Mouse (Mus musculus) lung, adult 2 months (tissue): Measurements from ENCODE around the gene Ifna12. TPM values are rescaled to one million over a fixed set of nuclear protein-coding genes. Genes with fewer than 3 reads are reported as not detected.
"Not testable (repeated sequence)": the region's sequence is repeated elsewhere in the genome, so short reads cannot be mapped to it uniquely, and the experiment has no call there.

Source experiments
- DNase-seq: peaks from one replicate; pipeline ENCODE4 v3.0.0; 2022
- H3K4me1 ChIP-seq: fragments of 200-500 bp; 2 replicates; pipeline ENCODE4 v1.6.1; 2011; ENCODE audit warnings: low read length; ENCODE audit not compliant: control insufficient read depth, insufficient read depth
- H3K4me3 ChIP-seq: fragments of 200-500 bp; replicated peaks from 2 replicates; pipeline ENCODE3; 2011; ENCODE audit warnings: low read depth, mild to moderate bottlenecking, control low read depth, low read length; ENCODE audit errors: extremely low read depth
- CTCF ChIP-seq: fragments of 200-500 bp; IDR thresholded peaks from 2 replicates; pipeline ENCODE4 v1.5.1; 2011; ENCODE audit warnings: mild to moderate bottlenecking, low read length, control low read depth; ENCODE audit not compliant: insufficient read depth
- POLR2A ChIP-seq: fragments of 200-500 bp; IDR thresholded peaks from 2 replicates; pipeline ENCODE4 v1.6.1; 2011; ENCODE audit warnings: low read depth, mild to moderate bottlenecking, control low read depth, low read length, borderline replicate concordance; ENCODE audit errors: extremely low read depth
- WGBS: fragments of 180-500 bp; shearing (Covaris S2); methylation state at CpG from one replicate; pipeline ENCODE4 v1.1.7; 2018; 5-methylcytosine and 5-hydroxymethylcytosine counted together
- polyA plus RNA-seq: library from polyadenylated mRNA; depleted of rRNA; stranded (reverse); fragments of >200 nt; gene quantifications from 2 replicates; pipeline ENCODE4 v1.2.3, GENCODE M21; 2012; rRNA removed

Ifna12 gene
- polyA plus RNA-seq: not detected in 2 replicates

DNA sequence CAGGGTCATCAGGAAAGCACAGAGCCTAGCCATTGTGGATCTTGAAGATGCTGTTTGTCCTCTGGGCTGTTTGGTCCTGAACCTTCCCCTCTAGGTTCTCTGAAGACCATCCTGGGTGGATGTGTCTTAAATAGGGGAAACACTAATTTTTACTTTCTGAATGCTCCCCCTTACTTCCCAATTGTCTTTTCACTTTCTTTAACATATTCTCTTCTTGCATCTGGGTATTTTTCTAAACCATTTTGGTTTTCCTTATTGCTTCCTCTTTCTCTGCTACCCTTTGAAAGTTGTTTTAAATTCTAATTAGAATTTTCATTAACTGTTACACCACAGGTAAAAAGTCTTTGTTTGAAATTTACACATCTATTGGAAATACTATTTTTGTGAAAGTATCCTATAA is at the start of gene Ifna12:
Gene Ifna12 (minus strand): TSS at position 101 of the 400 bp plus-strand sequence.
- TF ChIP-seq POLR2A (no peak), CTCF (no peak)
- no peak within 1 kb of the TSS for H3K4me3 ChIP-seq
- H3K4me1 ChIP-seq: no peaks in the 10 kb centered on the region
- DNase-seq: no peak

DNA sequence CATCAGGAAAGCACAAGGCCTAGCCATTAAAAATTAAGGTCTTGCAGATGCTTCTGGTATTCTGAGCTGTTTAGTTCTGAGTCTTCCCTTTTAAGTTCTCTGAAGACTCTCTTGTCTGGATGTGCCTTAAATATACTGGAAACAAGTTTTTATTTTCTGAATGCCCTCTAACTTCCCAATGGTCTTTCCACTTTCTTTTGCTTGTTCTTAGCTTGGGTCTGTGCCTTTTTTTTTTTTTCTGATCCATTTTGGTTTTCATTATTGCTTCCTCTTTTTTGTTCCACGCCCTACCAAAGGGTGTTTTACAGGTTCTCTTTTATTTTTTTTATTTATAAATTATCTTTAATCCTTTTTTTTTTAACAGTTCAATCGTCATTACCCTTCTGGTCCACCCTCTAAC is 41.2 kb upstream of the Ifna12 start, which contains the start of gene Ifna13:
Gene Ifna13 (minus strand): TSS at position 101 of the 400 bp plus-strand sequence.
- TF ChIP-seq CTCF: no peak
- no peak for TF ChIP-seq POLR2A
- WGBS: 31% methylated on average over 2 of the region's 2 CpGs
- no peak within 1 kb of the TSS for H3K4me3 ChIP-seq
- DNase-seq: no peak
- no peaks in the 10 kb centered on the region for H3K4me1 ChIP-seq

DNA sequence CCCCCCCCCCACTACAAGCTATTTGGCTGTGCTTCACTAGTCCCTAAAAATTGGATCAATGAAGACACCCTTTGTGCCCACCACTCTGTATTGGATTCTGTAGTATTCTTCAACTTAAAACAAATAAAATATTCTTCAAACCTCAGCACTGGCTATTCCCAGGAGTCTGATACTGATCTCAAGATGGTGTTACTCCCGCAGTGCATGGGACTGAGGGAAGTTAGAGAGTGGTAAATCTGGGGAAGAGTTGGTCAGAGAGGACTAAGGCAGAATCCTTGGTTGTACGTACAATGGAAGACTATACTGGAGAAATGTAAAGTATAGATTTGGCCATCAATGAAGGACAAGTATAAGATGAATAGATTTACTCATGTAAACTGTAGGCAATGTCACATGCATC is 39.4 kb upstream of the Ifna12 start:
- no peak for DNase-seq
- Histone ChIP-seq H3K4me1 (no peaks in the 10 kb centered on the region), H3K4me3 (no peak overlapping the region)
- WGBS: 21% methylated on average over 2 of the region's 2 CpGs
- TF ChIP-seq CTCF (no peak), POLR2A (no peak)

- peak overlapping the region; percentile 68 for H3K4me3 ChIP-seq
- peak; percentile 71 for TF ChIP-seq CTCF
- no peak for TF ChIP-seq POLR2A
- no peaks in the 10 kb centered on the region for H3K4me1 ChIP-seq
- peak; percentile 96 for DNase-seq
- WGBS: 8% methylated on average over 11 of the region's 11 CpGs
Observed at GRCm38 (mm10) chr4:88641077-88641831, 38.1 kb upstream of the Ifna12 start.

DNA sequence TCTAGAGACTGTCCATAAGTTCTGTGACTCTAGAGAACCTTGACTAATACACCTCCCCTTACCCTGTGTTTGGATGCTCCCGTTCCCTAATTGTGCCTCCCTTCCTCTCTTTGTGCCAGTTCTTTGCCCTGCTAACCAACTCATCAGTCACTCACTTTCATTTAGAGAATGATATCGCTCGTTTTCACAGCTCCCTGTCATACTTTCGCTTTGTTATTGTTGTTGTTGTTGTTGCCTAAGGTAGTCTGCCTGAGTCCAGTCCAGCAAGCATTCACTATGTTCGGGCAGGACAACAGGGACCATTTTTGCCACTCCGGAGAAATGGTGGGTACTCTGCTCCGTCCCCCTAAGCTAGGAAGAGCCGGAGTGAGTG is 37.5 kb upstream of the Ifna12 start:
- TF ChIP-seq POLR2A: no peak
- no peak for TF ChIP-seq CTCF
- DNase-seq: no peak
- H3K4me3 ChIP-seq: peak overlapping the region; percentile 68
- WGBS: 21% methylated on average over 8 of the region's 8 CpGs
- H3K4me1 ChIP-seq: no peaks in the 10 kb centered on the region

GRCm38 (mm10) chr4:88634311-88634710 is 31.1 kb upstream of the Ifna12 start, which contains the start of gene C87499:
Gene C87499 (minus strand): TSS chr4:88634411.
- DNase-seq: no peak
- no peak within 1 kb of the TSS for H3K4me3 ChIP-seq
- 86% methylated on average over 4 of the region's 4 CpGs for WGBS
- H3K4me1 ChIP-seq: no peaks in the 10 kb centered on the region
- TF ChIP-seq CTCF (no peak), POLR2A (no peak)

- TF ChIP-seq POLR2A (no peak), CTCF (no peak)
- DNase-seq: no peak
- Histone ChIP-seq H3K4me3 (no peak within 1 kb of the TSS), H3K4me1 (no peaks in the 10 kb centered on the region)
- 69% methylated on average over 1 of the region's 1 CpGs for WGBS
Observed at GRCm38 (mm10) chr4:88592285-88592684, 10.9 kb downstream of the Ifna12 start, which contains the start of gene Ifna9. Gene Ifna9 (minus strand): TSS chr4:88592385.

- no peak within 1 kb of the TSS for H3K4me3 ChIP-seq
- DNase-seq: no peak
- no peaks in the 10 kb centered on the region for H3K4me1 ChIP-seq
- no peak for TF ChIP-seq POLR2A
- 67% methylated on average over 1 of the region's 1 CpGs for WGBS
Observed at GRCm38 (mm10) chr4:88571698-88572097, 31.5 kb downstream of the Ifna12 start, which contains the start of gene Ifna14. Gene Ifna14 (minus strand): TSS chr4:88571798.

- TF ChIP-seq CTCF: no peak
- TF ChIP-seq POLR2A: no peak
- Histone ChIP-seq H3K4me3 (no peak overlapping the region), H3K4me1 (no peaks in the 10 kb centered on the region)
- WGBS: 97% methylated on average over 1 of the region's 1 CpGs
- DNase-seq: no peak
Observed at GRCm38 (mm10) chr4:88561791-88562190, 41.4 kb downstream of the Ifna12 start.

DNA sequence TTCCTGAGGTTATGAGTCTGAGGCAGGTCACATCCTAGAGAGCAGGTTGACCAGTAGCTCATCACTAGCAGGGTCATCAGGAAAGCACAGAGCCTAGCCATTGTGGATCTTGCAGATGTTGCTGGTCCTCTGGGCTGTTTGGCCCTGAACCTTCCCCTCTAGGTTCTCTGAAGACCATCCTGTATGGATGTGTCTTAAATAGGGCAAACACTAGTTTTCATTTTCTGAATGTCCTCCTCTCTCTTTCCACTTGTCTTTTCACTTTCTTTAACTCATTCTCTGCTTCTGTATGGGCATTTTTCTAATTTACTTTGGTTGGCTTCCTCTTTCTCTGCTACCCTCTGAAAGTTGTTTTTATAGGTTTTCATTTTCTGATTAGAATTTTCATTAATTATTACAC is 45.0 kb downstream of the Ifna12 start, which contains the start of gene Ifna15:
Gene Ifna15 (minus strand): TSS at position 101 of the 400 bp plus-strand sequence.
- not testable (repeated sequence) for DNase-seq, H3K4me3 ChIP-seq

More for the DNA sequence above, 45.0 kb downstream of the Ifna12 start, which contains the start of gene Ifna15:
- H3K4me1 ChIP-seq: not testable (repeated sequence)

Other genes with a start within 250 kb of the Ifna12 start
- 2.6 and 3.6 TPM in 2 replicates for gene Hacd4, start 164.4 kb downstream of the Ifna12 start, polyA plus RNA-seq
- not detected in 2 replicates for gene Ifnb1, start 80.6 kb downstream of the Ifna12 start, polyA plus RNA-seq
- gene Ifna15, start 45.1 kb downstream of the Ifna12 start, polyA plus RNA-seq: not detected in 2 replicates
- not detected in 2 replicates for gene Ifna14, start 31.6 kb downstream of the Ifna12 start, polyA plus RNA-seq
- not detected in 2 replicates for gene Ifna9, start 11.0 kb downstream of the Ifna12 start, polyA plus RNA-seq
- not detected in 2 replicates for gene C87499, start 31.0 kb upstream of the Ifna12 start, polyA plus RNA-seq
- not detected in 2 replicates for gene Ifna13, start 41.1 kb upstream of the Ifna12 start, polyA plus RNA-seq
- gene Ifna16, start 73.5 kb upstream of the Ifna12 start, polyA plus RNA-seq: not detected in 2 replicates
- not detected in 2 replicates for gene Ifna2, start 80.5 kb upstream of the Ifna12 start, polyA plus RNA-seq
- not detected in 2 replicates for gene Ifnab, start 88.0 kb upstream of the Ifna12 start, polyA plus RNA-seq
- 0.19 and 0.33 TPM in 2 replicates for gene Gm26566, start 118.4 kb upstream of the Ifna12 start, polyA plus RNA-seq
- 19.6 and 19.7 TPM in 2 replicates for gene Klhl9, start 119.1 kb upstream of the Ifna12 start, polyA plus RNA-seq
- gene Gm13271, start 151.5 kb upstream of the Ifna12 start, polyA plus RNA-seq: not detected in 2 replicates
- gene Gm13283, start 156.7 kb upstream of the Ifna12 start, polyA plus RNA-seq: not detected in 2 replicates
- gene Gm13290, start 170.5 kb upstream of the Ifna12 start, polyA plus RNA-seq: not detected in 2 replicates
- gene Gm13289, start 173.5 kb upstream of the Ifna12 start, polyA plus RNA-seq: not detected in 2 replicates
- not detected in 2 replicates for gene Gm13272, start 176.5 kb upstream of the Ifna12 start, polyA plus RNA-seq
- not detected in 2 replicates for gene Ifnz, start 178.8 kb upstream of the Ifna12 start, polyA plus RNA-seq
- not detected in 2 replicates for gene Gm13276, start 182.3 kb upstream of the Ifna12 start, polyA plus RNA-seq
- not detected in 2 replicates for gene Gm13277, start 185.3 kb upstream of the Ifna12 start, polyA plus RNA-seq
- gene Gm13278, start 188.2 kb upstream of the Ifna12 start, polyA plus RNA-seq: not detected in 2 replicates
- gene Gm13275, start 191.1 kb upstream of the Ifna12 start, polyA plus RNA-seq: not detected in 2 replicates
- gene Gm13279, start 194.0 kb upstream of the Ifna12 start, polyA plus RNA-seq: not detected in 2 replicates
- gene Gm13285, start 196.3 kb upstream of the Ifna12 start, polyA plus RNA-seq: not detected in 2 replicates
- not detected in 2 replicates for gene Gm13287, start 199.9 kb upstream of the Ifna12 start, polyA plus RNA-seq
- not detected in 2 replicates for gene Gm13288, start 202.2 kb upstream of the Ifna12 start, polyA plus RNA-seq
- not detected in 2 replicates for gene Ifna7, start 212.9 kb upstream of the Ifna12 start, polyA plus RNA-seq
- not detected in 2 replicates for gene Ifna11, start 216.6 kb upstream of the Ifna12 start, polyA plus RNA-seq
- gene Ifna6, start 224.0 kb upstream of the Ifna12 start, polyA plus RNA-seq: not detected in 2 replicates
- gene Ifna5, start 232.1 kb upstream of the Ifna12 start, polyA plus RNA-seq: not detected in 2 replicates
- gene Ifna4, start 238.5 kb upstream of the Ifna12 start, polyA plus RNA-seq: not detected in 2 replicates
- gene Ifna1, start 246.7 kb upstream of the Ifna12 start, polyA plus RNA-seq: not detected in 2 replicates